Mouse (Mus musculus) lung, postnatal 36 days (tissue): ENCODE data around the gene Mtor.

Source experiments
- DNase-seq: peaks from one replicate; pipeline ENCODE4 v3.0.0; 2022; ENCODE audit warnings: mixed read lengths

Gene Mtor

DNA sequence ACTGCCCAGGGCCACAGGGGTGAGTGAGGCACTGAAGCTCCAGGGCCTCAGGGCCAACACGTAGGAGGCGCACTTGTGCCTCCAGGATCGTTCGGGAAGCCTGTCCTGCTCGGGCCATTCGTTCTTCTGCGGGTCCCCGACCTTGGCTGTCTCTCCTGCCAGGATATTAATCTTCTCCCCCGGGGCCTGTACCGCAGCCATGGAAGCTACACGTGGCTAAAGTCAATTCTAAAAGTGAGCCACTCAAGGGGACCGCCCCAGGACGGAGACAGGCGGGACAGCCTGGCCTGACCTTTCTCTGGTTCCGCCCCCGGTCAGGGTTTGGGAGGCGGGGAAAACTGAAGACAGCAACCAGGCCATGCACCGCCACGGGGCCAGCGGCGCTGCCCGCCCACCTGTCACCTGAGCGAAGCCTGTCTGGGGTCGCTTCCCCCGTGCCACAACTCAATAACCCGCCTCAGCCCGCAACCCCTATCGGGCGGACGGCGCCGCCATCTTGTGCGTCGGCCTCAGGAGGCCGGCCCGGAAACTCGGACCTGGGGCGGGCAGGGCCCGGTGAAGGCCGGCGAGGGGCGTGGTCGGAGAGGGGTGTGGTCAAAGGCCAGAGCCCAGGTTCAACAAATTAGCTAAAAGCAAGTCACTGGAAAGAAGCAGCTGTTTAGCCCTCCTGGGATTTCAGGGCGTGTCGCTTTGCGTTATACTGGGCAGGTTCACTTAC lies 4.0 kb upstream of the Mtor start, which contains the start of gene Ubiad1:
TSS of gene Ubiad1 (minus strand) at position 522 of the 718 bp plus-strand sequence.
- peak; percentile 90 for DNase-seq

DNA sequence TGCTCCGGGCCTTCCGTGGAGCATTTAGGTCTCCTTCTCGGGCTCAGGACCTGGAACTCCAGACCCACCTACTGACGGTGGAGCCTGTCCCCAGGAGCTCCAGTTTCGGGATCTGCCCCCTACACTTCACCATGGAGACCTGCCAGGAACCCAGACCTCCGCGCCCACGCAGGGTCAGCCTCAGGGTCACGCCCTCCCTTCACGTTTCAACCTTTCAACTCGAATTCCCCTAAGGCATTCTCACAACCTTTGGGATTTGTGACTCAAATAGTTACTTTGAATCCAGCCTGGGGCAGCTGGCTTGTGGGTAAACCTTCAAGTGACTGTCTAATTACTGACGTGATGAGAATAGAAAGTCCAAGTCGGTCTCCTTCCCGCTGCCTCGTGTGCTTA lies 438 bp downstream of the Mtor start:
- peak; percentile 13 for DNase-seq

DNA sequence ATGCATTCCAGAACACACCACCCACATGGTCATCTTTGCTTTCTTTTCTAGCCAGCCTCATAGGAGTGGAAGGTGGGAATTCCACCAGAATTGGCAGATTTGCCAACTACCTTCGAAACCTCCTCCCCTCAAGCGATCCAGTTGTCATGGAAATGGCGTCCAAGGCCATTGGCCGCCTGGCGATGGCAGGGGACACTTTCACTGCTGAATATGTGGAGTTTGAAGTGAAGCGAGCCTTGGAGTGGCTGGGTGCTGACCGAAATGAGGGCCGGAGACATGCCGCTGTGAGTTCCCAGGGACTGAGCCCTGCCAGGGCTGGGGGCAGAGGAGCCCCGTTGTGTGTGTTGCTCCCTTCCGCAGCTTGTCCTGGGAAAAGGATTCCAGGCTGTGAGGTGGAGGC lies 5.3 kb downstream of the Mtor start:
- no peak for DNase-seq

DNA sequence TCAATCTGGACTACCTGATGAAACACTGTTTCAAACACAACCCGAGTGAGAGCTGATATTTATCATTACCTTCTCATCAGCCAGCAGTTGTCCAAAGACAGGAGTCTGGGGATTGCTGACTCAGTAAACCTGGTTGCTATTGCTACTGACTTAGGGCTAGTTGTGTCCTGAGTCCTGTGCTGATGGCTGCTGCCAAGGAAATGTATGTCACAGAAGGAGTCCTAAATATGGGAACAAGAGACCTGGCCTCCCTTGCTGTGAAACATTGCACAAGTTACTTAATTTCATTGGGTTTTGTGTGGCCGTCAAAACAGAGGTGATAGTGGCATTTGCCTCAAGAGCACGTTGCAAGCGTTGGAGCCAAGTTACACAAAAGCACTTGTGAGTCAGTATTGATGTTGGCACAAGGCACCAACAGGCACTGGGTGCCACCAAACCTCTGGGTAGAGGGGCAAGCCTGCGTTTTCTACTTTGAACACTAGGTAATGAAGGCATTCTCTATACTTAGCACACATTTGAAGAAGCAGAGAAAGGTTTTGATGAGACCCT lies 7.1 kb downstream of the Mtor start:
- DNase-seq = peak; percentile 13

DNA sequence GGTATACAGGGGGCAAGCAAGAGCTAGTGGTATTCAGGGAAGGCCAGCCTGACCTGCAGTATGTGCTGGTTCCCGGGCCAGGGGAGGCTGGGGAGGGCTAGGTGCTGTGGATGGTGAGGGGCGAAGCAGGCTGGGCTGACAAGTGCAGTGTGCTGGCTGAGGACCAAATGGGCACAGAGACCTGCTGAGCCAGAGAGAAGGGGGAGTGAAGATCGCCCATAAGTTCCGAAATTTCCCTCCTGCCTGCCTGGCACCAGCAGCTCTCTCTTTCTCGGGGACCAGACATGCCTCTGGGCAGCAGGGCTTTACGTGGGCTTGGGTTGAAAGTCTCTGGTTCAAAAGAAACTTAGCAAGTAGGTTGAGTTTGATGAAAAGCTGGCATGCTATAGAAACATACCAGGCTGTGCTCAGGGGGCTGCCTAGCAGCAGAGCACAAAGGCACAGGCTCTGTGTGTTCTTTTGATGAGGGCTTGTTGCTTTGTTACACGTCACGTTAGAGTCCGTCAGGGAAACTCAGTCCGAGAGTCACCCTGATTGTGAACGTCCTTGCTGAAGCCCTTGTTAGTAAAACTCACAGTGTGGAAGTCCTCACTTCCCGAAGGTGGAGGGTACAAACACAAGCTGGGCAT lies 12.4 kb downstream of the Mtor start:
- DNase-seq = no peak

DNA sequence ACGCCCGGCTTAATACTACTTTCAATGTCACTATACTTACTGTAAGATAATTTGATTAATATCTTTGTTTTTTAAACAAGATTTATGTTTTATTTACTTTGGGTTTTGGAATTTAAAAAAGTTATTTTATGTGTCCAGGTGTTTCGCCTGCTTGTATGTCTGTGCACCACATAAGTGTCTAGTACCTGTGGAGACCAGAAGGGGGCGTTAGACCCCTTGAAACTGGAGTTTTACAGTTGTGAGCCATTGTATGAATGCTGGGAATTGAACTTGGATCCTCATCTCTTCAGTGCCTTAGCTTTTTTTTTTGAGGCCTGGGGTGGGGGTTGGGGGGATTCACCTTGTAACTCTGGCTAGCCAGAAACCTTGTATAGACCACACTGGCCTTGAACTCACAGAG lies 13.4 kb downstream of the Mtor start:
- DNase-seq = no peak

DNA sequence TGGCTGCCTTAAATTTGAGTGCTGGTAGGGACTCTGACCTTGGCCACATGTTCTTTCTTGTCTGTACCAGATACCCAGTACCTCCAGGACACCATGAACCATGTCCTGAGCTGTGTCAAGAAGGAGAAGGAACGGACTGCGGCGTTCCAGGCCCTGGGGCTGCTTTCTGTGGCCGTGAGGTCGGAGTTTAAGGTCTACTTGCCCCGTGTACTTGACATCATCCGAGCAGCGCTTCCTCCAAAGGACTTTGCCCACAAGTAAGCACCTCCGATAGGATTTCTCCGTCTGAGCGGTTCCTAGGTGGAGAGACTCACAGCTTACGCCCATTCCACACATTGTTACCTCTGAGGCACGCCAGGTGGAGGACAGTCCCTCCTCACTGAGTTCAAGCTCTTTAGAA lies 14.3 kb downstream of the Mtor start:
- DNase-seq = no peak

DNA sequence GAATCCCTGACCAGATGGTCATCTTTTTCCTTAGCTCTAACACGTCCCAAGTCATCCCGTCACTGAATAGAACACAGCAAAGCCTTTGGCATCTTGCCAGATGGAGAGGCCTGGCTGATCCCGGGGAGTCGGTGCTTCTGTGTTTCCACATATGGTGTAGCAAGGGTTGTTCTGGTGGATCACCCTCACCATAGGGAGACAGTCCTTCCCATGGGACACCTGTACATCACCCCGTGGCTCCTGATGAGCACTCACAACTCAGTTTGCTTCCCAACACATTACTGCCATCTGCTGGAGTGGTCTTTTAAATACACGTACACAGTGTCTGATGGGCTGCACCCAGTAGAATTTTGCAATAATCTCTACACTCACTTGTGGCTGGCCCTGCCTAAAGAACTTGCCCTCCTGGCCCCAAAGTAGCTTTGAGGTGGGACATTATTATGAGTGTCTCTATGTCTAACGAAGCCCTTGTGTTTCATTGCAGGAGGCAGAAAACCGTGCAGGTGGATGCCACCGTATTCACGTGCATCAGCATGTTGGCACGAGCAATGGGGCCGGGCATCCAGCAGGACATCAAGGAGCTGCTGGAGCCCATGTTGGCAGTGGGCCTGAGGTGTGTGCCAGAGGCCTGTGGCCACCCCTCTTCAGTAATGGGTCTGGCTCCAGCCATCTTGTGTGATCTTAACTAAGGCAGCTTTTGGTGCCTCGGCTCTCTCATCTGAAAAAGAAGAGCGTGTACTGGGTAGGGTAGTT lies 15.0 kb downstream of the Mtor start:
- peak; percentile 59 for DNase-seq

DNA sequence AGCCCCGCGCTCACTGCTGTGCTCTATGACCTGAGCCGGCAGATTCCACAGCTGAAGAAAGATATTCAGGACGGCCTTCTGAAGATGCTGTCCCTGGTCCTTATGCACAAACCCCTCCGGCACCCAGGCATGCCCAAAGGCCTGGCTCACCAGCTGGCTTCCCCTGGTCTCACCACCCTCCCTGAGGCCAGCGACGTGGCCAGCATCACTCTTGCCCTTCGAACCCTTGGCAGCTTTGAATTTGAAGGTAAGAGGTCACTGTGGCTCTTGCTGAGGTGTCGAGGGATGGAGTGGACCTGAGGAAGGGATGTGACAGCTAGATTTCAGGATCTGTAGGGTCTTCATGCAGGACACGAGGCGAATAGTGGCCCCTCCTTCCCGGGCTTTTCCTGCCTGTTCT lies 15.9 kb downstream of the Mtor start:
- DNase-seq = no peak

DNA sequence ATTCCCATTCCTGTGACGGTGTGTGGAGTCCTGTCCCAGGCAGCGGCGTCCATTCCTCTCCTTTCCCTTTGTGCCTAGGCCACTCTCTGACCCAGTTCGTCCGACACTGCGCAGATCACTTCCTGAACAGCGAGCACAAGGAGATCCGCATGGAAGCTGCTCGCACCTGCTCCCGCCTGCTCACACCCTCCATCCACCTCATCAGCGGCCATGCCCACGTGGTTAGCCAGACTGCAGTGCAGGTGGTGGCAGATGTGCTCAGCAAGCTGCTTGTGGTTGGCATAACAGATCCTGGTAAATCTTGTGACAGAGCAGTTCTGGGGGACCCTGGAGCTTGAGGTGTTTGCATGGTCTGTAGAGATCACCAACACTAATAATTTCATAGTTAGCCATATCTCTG lies 16.5 kb downstream of the Mtor start:
- no peak for DNase-seq

DNA sequence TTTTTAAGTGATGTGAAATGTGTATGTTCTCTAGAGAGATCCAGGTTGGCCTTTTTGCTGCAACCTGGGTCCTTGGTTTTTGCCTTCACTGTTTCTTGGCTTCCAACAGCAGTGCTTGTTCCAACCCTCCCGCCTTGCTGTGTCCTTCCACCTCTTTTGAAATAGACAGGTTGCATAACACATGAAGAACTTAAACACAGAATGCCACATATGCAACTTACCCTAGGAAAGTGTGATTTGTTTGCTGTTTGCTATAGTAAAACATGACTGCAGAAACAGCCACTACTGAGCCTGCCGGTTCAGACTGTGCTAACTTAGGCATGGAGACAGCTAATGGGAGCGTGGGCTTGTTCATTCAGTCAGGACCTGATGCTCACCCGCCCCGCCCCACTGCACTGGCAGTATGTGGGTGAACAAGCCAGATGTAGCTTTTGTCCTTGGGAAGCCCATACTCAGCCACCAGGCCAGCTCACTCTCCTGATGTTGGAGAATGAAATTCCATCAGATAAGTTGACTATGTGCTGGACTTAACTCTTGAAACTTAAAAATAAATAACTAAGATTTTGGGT lies 18.2 kb downstream of the Mtor start:
- no peak for DNase-seq

DNA sequence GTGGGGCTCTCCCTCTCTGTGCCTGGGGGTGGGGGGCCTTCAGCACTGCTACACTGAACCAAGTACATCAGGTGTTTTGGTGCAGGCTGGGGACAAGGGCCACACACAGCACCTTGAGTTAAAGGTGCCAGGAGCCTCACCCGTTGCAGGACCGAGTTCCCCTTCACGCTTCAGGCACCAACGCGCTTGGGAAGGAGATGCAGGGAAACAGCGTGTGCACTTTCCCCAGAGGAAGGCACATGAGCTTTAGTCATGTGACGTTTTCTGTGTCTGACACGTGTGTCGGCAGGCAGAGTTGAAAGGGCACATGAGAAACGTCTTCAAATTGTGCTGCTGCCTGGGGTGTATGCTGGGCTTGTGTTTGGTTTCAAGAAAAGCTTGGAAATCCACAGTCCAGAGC lies 20.0 kb downstream of the Mtor start:
- no peak for DNase-seq

DNA sequence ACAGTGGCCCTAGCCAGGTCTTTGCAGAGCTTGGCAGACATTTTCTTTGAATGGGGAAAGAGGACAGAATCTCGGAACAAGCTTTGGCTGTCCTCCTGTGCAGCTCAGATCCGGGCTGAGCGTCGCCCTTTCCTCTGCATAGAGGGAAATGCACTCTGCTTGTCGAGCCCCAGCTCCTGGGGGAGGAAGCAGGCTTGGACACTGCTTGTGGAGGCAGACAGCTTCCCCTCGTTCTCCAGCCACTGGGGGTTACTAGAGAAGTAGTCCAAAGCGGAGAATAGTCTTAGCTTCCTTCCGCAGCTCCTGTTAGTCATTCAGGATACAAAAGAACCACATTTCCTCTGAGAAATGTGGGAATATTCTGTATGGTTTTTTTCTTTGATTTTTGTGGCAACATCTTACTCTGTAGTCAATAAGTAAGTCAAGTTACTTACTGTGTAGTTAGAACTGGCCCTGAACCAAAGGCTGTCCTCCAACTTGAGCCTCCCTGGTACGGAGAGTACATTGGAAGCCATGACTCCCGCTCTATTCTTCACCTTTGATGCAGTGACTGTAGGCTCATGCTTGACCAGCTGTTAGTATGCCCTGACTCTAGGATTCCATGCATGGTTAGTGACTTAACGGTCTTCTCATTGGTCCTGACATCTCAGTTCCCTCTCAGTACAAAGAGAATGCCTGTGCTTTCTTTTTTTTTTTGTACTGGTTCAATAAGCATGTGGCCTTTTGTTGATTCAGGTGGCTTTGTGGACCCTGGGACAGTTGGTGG lies 21.3 kb downstream of the Mtor start:
- DNase-seq = no peak

DNA sequence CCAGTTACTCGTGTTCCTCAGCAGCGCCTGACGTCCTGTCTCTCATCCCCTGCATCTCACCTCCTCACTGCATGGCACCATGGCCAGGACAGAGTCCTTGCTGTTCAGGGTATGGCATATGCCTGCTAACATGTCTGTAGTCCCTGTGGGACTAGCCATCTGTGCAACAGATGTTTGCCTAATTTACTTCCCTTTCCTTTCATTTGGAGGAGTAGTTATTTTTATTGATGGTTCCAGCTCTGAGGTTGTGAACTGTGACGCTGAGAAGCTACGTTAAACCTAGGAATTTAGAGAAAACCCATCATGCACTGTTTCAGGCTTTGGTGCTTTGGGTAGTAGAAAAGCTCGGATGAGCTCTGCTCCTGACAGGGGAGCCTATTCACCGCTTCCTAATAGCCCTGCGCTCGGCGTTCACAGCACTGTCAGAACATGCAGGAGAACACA lies 23.0 kb downstream of the Mtor start:
- DNase-seq = no peak

DNA sequence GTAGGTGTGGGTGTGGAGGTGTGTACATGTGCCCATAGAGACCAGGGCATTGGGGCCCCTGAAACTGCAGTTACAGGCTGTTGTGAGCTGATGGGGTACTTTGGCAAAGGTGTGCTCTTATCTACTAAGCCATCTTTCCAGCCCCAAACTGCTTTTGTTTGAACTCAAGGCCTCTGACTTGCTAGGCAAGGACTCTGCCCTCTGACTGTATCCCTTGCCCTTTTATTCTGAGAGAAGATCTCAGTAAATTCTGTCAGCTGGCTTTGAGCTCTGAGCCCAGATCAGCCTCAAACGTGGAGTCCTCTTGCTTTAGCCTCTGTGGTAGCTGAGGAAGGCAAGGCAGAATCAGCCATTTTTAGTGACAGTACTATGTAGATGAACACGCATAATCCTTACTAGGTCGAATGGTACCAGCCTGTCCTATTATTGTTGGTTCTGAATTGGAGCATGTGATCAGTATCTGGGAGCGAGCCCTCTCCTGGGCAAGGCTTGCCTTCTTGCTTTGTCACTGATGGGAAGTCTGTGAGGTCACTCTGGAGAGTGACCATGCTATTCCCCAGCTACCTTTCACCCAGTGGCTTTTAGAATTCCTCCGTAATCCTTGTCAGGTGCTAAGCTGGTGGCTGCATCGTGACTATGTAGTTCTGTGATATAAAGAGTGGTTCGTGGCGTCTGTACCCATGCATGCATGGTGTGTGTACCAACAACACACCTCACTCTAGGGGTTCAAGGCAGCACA lies 24.2 kb downstream of the Mtor start:
- DNase-seq = no peak

DNA sequence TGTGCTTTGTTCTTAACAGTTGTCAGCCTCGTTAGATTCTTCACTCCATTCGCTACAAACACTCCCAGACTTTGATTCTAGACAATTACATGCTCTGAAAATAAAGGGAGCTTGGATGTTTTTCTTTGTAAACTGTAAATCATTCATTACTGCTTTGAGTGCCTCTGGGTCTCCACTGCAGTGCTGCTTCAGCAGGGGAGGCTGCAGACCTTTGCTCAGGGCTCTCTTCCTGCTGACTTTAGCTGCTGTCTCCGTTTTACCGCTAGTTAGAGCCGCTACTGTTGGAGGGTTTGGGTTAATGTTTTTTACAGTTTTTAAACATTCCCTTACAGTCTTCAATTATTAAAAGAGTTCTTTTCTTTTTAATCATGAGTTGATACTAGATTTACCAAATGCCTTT lies 25.1 kb downstream of the Mtor start:
- no peak for DNase-seq

DNA sequence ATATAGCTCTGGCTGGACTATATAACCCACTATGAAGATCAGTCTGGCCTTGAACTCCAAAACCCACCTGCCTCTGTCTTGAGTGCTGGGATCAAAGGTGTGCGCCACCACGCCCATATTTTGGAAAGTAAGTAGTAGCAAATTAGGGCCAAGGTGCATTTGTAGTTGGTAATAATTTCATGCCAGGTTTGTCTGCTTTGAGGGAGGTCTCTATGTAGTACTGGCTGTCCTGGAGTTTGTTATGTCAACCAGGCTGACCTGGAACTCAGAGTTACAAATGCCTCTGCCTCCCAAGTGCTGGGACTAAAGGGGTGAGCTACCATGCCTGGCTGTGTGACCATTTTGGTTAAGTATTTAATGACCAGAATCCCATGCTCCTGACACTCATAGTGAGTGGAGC lies 31.8 kb downstream of the Mtor start:
- no peak for DNase-seq

DNA sequence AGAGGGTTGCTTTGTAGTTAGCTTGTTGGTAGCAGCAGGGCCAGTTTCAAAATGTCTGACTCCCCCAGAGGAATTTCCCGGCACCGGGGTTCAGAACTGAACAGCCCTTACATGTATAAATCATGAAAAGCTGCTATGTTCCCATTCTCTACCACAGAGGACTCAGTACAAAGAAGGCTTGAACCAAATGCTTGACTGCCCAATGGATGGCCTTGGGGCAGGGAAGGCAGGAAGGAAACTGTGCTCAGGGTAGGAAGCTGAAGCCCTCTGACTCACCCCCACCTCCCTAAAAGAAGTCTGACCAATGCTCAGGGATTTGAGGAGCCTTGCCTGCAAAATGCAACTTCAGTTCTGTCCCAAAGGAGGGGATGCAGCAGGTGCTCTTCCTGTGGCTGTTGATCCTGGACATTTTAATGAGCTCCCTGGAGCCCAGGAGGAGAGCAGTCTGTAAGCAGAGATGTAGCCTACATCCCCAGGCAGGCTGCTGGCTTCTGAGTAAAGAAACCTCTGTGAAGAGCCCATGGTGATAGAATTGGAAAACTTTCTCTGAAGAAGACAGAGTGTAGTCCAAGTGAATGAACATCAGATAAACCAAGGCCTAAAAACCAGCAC lies 33.3 kb downstream of the Mtor start:
- DNase-seq = no peak

DNA sequence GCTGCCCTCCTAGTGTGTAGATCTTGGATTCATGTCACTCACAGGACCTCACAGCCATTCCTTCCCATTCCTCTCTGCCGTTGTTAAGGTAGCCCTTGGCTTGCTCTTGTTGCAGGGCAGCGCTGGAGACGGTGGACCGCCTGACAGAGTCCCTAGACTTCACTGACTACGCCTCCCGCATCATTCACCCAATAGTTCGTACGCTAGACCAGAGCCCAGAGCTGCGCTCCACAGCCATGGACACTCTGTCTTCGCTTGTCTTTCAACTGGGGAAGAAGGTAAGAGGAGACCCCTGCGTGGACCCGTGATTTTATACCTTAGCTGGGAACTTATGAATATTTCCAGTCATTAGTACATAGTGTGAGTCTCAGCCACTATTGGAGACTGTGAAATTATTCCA lies 36.1 kb downstream of the Mtor start:
- no peak for DNase-seq

DNA sequence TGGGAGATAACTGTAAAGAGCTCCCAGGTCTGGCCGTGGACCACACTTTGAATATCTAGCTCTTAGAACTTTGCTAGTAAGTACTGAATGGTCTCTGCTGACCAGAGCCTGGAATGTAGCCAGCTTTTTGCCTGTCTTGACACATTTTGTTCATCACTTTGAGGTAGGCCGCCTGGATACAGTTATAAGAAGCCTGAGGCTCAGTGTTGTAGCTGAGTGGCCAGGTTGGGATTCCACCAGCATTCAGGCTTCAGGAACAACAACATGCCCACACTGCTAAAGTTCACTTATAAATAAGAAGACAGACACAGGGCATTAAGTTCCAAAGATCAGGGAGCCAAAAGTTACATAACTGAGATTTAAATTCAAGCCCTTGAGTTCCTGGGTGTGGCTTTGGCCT lies 39.4 kb downstream of the Mtor start:
- no peak for DNase-seq

DNA sequence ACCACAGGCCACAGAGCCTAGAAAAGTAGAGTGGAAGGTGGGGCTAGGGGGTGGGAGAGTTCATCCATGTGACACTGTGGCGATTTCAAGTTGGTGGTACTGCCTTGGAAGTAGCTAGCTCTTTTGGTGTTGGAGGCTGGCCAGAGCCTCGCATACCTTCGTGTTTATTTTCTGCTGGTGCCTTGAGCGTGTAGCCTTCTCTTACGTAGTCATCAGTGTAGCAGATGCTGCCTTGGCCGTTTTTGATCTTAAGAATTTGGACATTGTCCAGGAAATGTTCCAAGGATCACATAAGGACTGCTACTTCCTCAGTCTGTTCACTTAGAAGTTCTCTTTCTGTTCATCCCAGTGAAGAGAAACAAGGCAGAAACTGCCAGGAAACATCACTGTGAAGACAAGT lies 42.1 kb downstream of the Mtor start:
- DNase-seq = peak; percentile 36
